Mouse (Mus musculus) olfactory bulb, adult 2 months (tissue): ENCODE measurements around the gene Gprc5b.

Source experiments
- CTCF ChIP-seq: fragments of 200-500 bp; IDR thresholded peaks from 2 replicates; pipeline ENCODE4 v1.5.1; 2012; ENCODE audit warnings: low read depth, mild to moderate bottlenecking, low read length, moderate library complexity; ENCODE audit not compliant: insufficient read depth
- POLR2A ChIP-seq: fragments of 200-500 bp; IDR thresholded peaks from 2 replicates; pipeline ENCODE4 v1.6.1; 2012; ENCODE audit warnings: mild to moderate bottlenecking, low read depth, low read length, moderate library complexity; ENCODE audit not compliant: insufficient read depth

GRCm38 (mm10) chr7:118994231-118994842, 674 bp downstream of the Gprc5b start:
- TF ChIP-seq CTCF (no peak), POLR2A (no peak)
